Mouse (Mus musculus) ovary, postnatal 36 days (tissue): ENCODE data around the gene Krt84.

ENCODE experiments used
- DNase-seq: peaks from one replicate; pipeline ENCODE4 v3.0.0; 2022; ENCODE audit warnings: low spot score, mixed read lengths

The Krt84 gene

DNA sequence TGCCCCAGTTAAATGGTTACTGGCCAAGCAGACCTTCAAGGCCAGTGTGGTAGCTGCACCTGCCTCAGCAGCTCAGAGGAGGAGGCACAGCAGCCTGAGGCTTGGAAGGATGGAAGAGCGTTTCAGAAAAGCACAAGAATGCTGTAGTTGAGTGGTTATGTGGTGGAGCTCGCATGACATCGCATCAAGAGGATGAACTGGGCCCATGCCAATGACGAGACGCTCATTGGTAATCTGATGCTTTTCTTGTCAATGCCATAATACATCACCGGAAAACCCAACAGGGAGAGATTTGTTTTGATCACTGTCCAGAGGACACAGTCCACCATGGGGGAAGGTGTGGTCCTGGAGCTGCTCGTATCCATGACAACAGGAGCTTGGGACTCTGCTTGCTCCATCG lies 37.4 kb downstream of the Krt84 start:
- no peak for DNase-seq

DNA sequence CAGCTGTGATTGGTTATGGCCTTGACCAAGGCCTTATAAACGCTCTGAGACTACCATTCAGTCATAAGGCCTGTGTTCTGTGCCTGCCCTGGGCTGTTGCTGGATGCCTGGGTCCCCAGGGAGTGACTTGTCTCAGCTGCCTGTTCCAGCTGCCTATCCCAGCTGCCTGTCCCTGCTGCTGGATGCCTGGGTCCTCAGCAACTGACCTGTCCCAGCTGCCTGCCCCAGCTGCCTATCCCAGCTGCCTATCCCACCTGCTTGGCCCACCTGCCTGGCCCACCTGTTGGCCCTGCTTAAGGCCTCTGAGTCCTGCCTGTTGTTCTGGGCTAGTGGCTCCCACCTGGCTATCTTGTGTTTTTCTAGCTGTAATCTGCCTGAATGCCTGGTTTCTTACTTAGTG lies 38.4 kb downstream of the Krt84 start:
- no peak for DNase-seq

DNA sequence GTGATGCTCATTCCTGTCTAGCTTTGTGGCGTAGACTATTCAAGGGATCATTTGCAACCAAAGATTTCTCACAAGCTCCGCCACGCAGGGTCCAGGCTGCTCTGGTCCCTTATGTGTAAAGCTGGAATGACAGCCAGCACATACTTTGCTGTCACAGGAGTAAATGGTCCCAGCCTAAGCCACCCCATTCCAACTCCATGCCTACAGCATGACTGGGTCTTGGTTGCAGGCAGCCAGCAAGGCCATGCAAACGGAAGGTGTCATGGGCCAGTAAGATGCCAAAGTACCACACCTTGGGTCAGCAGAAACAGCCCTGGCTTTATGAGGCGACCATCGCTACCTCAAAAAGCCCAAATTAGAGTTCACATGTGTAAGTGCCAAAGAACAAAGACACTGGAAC lies 38.9 kb downstream of the Krt84 start:
- no peak for DNase-seq

DNA sequence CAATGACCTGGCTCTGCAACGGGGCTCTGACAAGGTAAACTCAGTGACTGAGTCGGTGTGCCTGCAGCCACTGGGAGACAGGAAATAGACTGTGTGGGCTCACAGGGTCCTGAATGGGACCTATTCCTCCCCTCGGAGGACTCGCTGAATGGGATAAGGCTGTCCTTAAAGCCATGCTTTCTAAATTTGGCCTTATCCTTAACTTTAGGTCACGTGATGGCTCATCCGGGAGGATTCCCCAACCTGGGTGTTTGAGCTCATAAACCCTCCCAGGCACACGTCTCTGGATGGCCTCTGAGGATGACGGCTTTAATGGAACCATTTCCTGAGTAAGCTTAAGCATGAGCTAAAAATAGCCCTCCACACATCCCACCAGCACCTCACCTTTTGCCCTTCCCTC lies 39.9 kb downstream of the Krt84 start:
- no peak for DNase-seq

DNA sequence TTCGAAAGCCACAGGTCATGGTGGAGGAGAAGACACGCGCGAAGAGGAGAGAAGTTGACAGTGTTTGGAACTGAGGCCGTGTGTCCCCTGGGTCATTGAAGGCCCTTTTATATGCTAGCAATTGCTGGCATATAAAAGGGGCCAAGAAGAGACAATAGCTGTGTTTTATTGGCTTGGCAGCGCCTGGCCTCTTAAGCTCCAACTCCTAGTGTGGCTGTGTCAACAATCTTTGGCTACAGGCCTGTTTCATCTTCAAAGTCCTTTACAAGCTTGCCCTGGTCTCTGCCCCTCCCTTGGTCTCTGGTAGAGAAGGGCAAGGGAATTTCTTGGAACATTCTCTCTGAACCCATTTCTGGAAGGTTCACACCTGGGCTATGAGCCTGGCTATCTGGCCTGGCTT lies 41.2 kb downstream of the Krt84 start, which contains the start of gene Krt83:
TSS of gene Krt83 (minus strand) at position 82 of the 400 bp plus-strand sequence.
- no peak for DNase-seq

DNA sequence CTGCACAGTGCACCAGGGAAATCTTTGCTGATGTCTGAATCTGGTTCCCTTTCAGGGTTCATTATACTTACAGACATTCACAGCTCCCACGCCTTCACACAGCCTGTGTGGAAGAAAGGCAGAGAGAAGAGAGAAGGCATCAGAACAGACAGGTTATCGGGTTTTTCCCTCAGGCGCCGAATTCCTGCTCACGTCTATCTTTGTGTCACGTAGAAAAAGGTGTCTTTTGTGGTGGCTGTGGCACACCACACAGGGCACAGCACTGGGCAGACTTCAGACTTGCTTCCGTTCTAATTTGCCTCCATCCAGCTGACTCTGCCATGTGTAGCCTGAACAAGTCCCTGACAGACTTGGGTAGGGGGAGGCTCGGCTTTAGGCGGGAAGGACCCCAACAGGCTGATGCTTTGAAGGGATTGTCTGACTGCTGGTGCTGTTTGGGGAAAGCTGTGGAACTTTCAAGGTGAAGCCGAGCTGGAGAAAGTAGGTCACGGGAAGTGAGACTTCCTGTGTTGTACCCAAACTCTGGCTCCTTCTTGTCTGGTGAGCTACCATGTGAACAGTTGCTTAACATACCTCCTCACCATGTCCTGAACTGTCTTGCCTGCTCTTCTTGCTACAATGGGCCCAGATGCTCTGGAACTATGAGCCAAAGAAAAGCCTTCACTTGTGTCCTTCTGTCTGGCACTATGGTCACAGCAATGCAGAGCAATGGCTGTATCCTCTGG lies 46.5 kb downstream of the Krt84 start:
- DNase-seq: no peak

DNA sequence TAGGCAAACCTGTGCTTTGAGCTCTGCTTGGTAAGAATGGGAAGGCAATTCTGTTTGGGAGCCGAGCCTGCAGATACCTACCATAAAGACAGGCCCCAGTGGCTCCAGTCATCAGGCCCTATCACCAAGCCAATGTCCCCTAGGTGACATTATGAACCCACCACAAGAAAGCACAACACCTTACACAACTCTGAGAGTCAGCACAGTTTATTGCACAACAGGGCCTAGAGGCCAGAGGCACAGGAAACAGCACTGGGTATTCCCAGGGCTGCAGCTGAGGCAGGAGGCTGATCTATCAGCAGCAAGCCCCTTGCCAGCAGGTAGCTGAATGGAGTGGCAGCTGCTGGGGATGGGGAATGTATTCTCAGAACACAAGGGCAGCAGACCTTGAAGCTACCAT lies 47.7 kb downstream of the Krt84 start:
- DNase-seq: no peak

DNA sequence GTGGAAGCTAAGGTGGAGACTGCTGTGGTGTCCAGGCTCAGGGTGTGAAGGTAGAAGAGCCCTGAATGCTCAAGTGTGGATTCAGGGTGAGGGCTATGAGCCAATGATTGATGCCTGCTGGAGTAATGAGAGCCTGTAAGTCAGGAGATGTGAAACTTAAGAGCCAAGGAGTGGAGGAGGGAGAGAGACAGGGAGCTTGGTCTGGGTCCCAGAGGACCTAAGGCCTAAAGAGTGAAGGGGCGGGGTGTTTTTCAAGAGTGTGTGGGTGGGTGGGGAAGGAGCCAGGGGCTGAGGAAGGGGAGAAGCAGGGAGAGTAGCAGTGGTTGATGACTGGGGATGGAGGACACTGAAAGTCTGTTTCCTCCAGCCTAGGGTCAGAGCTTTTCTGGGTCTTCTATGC lies 49.0 kb downstream of the Krt84 start:
- DNase-seq: no peak

DNA sequence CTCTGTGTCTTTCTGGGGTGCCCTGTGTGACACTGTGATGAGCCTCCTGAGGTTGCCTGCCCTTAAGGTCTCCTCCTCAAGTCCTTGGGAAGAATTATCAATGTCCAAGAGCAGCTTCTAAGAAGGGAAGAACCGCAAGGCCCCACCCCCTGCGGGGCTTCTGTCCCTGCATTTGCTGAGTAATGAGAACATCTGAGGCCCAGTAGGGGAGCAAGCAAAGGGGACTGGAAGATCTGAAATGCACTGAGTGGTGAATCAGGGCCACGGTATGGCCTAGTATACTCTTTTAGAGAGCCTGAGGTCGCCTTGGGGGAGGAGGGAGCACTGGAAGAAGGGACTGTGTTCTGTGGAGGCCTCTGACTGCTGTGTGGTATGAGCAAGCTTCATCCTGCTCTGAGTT lies 50.6 kb downstream of the Krt84 start:
- no peak for DNase-seq

DNA sequence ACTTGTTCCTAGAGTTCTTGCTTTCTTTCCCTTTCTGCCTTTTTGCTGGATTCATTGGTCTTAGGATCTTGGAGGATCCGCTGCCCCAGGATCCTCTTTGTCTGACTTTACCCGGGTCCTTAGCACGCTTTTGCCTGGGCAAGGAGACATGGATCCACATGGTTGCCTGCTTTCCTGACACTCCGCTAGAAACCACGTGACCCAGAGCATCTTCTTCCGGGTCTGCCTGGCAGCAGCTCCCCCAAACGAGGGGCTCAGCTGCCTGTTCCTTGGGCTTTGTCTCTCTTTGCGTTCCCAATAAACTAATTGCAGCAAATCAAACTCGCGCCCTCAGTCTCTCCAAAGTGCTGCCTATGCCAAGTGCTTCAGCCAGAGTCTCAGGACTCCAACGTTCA lies 53.0 kb downstream of the Krt84 start:
- no peak for DNase-seq

DNA sequence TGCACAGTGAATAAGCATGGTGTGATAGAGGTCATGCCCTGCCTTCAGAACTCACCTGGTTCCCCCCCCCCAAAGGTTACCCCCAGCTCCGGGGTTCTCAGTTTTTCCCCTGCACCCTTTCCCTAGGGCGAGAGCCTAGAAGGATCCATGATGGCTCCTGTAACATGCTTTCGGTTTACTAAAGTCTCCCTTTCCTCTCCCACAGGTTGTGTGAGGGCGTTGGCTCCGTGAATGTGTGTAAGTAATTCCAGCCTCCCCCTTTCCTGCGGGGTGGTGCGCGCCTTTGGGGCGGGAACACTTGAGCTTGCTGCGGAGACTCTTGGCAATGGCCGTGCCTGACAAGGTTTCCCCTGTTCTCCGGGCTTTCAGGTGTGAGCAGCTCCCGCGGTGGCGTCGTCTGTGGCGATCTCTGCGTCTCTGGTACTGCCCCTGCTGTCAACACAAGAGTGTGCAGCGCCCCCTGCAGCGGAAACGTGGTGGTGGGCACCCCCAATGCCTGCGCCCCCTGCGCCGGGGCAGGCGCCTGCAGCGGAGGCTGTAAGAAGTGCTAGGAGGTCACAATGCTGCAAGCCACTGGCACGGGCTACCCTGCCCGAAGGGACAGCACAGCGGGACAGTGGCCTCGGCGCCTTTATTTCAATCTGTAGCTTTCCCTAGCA lies 53.5 kb downstream of the Krt84 start:
- DNase-seq: peak; percentile 60
